Mouse (Mus musculus) E14TG2a.4 (cell line): ENCODE data around the gene Tsc22d1.

ENCODE experiments used
- H3K27me3 ChIP-seq: 2 replicates; pipeline ENCODE4 v1.6.1; 2014; ENCODE audit warnings: low read length, control low read depth; ENCODE audit not compliant: insufficient read depth
- H3K36me3 ChIP-seq: 2 replicates; pipeline ENCODE4 v1.6.1; 2014; ENCODE audit warnings: low read length, control low read depth; ENCODE audit not compliant: insufficient read depth
- H3K4me1 ChIP-seq: replicated peaks from 2 replicates; pipeline ENCODE4 v1.6.1; 2014; ENCODE audit warnings: low read depth, low read length, control low read depth
- H3K4me3 ChIP-seq: replicated peaks from 2 replicates; pipeline ENCODE4 v1.5.1; 2014; ENCODE audit warnings: mild to moderate bottlenecking, low read length
- H3K9me3 ChIP-seq: 2 replicates; pipeline ENCODE4 v1.6.1; 2014; ENCODE audit warnings: low read length, control low read depth
- CTCF ChIP-seq: conservative IDR thresholded peaks from 2 replicates; pipeline ENCODE4 v1.5.1; 2014; ENCODE audit warnings: low read length
- NANOG ChIP-seq: IDR thresholded peaks from 2 replicates; pipeline ENCODE4 v1.6.1; 2014; ENCODE audit warnings: borderline replicate concordance, low read length, mixed read lengths
- POU5F1 ChIP-seq: IDR thresholded peaks from 2 replicates; pipeline ENCODE4 v1.6.1; 2014; ENCODE audit warnings: low read length, borderline replicate concordance

Gene Tsc22d1

GRCm38 (mm10) chr14:76523344-76523743 is 108.6 kb downstream of the Tsc22d1 start:
- TF ChIP-seq NANOG (no peak), POU5F1 (no peak), CTCF (no peak)
- no peaks in the 10 kb centered on the region for H3K9me3 ChIP-seq
- no peak overlapping the region for H3K4me3 ChIP-seq
- peaks cover 52% of the 10 kb centered on the region for H3K36me3 ChIP-seq
- H3K27me3 ChIP-seq, result no peaks in the 10 kb centered on the region
- H3K4me1 ChIP-seq, result peaks cover 54% of the 10 kb centered on the region

- Histone ChIP-seq H3K4me3 (no peak overlapping the region), H3K36me3 (peaks cover 21% of the 10 kb centered on the region), H3K9me3 (no peaks in the 10 kb centered on the region), H3K27me3 (no peaks in the 10 kb centered on the region), H3K4me1 (peaks cover 43% of the 10 kb centered on the region)
- TF ChIP-seq POU5F1 (no peak), NANOG (no peak), CTCF (no peak)
These were observed 111.7 kb downstream of the Tsc22d1 start for GRCm38 (mm10) chr14:76526467-76526866.

DNA sequence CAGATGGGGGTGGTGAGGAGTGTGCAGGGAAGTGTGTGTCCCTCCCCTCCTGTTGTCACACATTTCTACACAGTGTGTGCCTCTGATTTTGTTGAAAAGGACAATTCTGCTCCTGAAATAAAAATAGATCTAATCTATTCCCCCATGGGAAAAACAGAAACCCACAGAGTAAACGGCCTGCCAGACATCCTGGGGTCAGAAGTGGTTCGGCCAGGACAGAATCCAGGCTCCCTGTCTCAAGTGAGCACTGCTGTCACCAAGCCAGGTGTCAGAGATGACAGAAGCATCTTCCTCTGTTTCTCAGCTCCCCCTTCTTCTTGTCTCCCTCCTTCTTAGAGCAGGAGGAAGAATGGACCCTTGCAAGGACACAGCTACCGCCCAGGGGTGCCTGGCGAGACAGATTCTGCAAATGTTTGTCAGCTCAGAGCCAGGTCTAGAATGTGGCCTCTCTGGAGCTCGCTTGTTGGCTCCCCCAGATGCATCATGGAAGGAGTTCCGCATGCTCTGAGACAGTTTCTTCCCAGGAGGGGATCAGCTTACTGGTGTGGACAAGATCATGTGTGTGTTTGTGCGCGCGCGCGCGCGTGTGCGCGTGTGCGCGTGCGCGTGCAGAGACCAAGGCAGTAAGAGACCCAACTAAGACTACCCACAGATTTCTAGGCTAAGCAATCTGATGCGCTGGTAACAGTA is 112.4 kb downstream of the Tsc22d1 start:
- 0 out of 2 replicates have a peak overlapping the region, but pooled peaks have one; percentile 13 for H3K4me3 ChIP-seq
- peaks cover 37% of the 10 kb centered on the region for H3K4me1 ChIP-seq
- no peaks in the 10 kb centered on the region for H3K9me3 ChIP-seq
- H3K36me3 ChIP-seq, result peaks cover 14% of the 10 kb centered on the region; the same call in 1 of the 2 replicates
- no peak for TF ChIP-seq NANOG
- H3K27me3 ChIP-seq, result no peaks in the 10 kb centered on the region

- Histone ChIP-seq H3K36me3 (peaks cover 13% of the 10 kb centered on the region; the same call in 1 of the 2 replicates), H3K4me3 (0 out of 2 replicates have a peak overlapping the region, but pooled peaks have one; percentile 13), H3K4me1 (peaks cover 41% of the 10 kb centered on the region), H3K27me3 (no peaks in the 10 kb centered on the region), H3K9me3 (no peaks in the 10 kb centered on the region)
- TF ChIP-seq POU5F1 (no peak), CTCF (no peak), NANOG (no peak)
These were observed 113.1 kb downstream of the Tsc22d1 start for GRCm38 (mm10) chr14:76527758-76528313.

- peaks cover 12% of the 10 kb centered on the region; the same call in 1 of the 2 replicates for H3K36me3 ChIP-seq
- no peaks in the 10 kb centered on the region for H3K9me3 ChIP-seq
- H3K4me1 ChIP-seq, result peaks cover 49% of the 10 kb centered on the region
- H3K27me3 ChIP-seq, result no peaks in the 10 kb centered on the region
- TF ChIP-seq POU5F1, result no peak
- no peak for TF ChIP-seq NANOG
- no peak for TF ChIP-seq CTCF
- 0 out of 2 replicates have a peak overlapping the region, but pooled peaks have one; percentile 1 for H3K4me3 ChIP-seq
These were observed 113.9 kb downstream of the Tsc22d1 start for GRCm38 (mm10) chr14:76528641-76529040.

DNA sequence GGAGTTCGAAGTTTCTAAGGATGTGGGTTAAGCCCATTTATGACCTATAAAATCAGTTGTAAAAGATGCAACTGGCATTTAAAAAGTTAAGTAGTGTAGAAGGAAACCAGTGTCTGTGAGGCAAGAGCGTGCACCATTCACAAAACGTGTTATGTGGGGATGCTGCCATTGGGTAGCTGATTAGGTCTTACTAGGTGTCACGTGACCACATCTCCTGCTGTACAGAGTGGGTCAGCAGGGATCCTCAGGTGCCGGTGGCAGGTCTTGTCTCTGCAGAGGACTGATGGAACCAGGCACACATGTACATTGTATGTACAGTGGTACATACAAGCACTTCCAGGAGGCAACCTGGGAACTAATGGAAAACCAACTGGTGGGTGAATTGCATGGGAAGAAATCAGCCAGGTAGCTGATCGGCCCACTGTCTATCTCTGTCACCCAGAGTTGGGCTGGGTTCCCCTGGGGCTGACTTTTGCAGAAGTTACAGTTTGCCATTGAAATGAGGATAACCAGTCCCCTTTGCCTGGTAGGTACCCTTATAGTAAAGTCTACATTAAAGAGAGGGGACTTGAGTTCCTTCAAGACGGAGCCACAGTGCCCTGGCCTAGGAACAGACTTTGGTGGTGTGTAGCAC is 116.4 kb downstream of the Tsc22d1 start:
- no peak for TF ChIP-seq POU5F1
- TF ChIP-seq NANOG, result no peak
- no peak for TF ChIP-seq CTCF
- Histone ChIP-seq H3K4me1 (peaks cover 57% of the 10 kb centered on the region), H3K36me3 (peaks cover 7% of the 10 kb centered on the region; the same call in 1 of the 2 replicates), H3K9me3 (no peaks in the 10 kb centered on the region), H3K4me3 (no peak overlapping the region), H3K27me3 (no peaks in the 10 kb centered on the region)

- Histone ChIP-seq H3K27me3 (no peaks in the 10 kb centered on the region), H3K4me1 (peaks cover 44% of the 10 kb centered on the region), H3K9me3 (no peaks in the 10 kb centered on the region), H3K4me3 (peak overlapping the region; percentile 66), H3K36me3 (no peaks in the 10 kb centered on the region)
- TF ChIP-seq CTCF (no peak), NANOG (no peak), POU5F1 (no peak)
These were observed 117.8 kb downstream of the Tsc22d1 start for GRCm38 (mm10) chr14:76532257-76533169.
